Mouse (Mus musculus) midbrain, embryonic 10.5 days (tissue): ENCODE results near the gene Zmynd15. TPM values are rescaled to one million over a fixed set of nuclear protein-coding genes. Genes with fewer than 3 reads are reported as not detected.

Experiments
- DNase-seq: peaks from one replicate; pipeline ENCODE4 v3.0.0-alpha.2; 2017; ENCODE audit warnings: low spot score
- H3K27ac ChIP-seq: fragments of 300-500 bp; sonication (generic); replicated peaks from 2 replicates; pipeline ENCODE4 v1.5.1; 2016; ENCODE audit warnings: mild to moderate bottlenecking
- H3K27me3 ChIP-seq: fragments of 300-500 bp; sonication (generic); 2 replicates; pipeline ENCODE4 v1.6.1; 2016; ENCODE audit warnings: low read depth, mild to moderate bottlenecking; ENCODE audit not compliant: poor library complexity, severe bottlenecking
- H3K36me3 ChIP-seq: fragments of 300-500 bp; sonication (generic); 2 replicates; pipeline ENCODE4 v1.6.1; 2016; ENCODE audit warnings: mild to moderate bottlenecking, moderate library complexity
- H3K4me1 ChIP-seq: fragments of 300-500 bp; sonication (generic); 2 replicates; pipeline ENCODE4 v1.6.1; 2016
- H3K4me3 ChIP-seq: fragments of 300-500 bp; sonication (generic); 2 replicates; pipeline ENCODE4 v1.5.1; 2016; ENCODE audit warnings: mild to moderate bottlenecking, moderate library complexity
- H3K9me3 ChIP-seq: fragments of 300-500 bp; sonication (generic); replicated peaks from 2 replicates; pipeline ENCODE4 v1.6.1; 2016; ENCODE audit warnings: mild to moderate bottlenecking
- WGBS: fragments of 180-500 bp; shearing (Covaris S2); methylation state at CpG from one replicate; pipeline ENCODE4 v1.1.7; 2016; 5-methylcytosine and 5-hydroxymethylcytosine counted together
- microRNA-seq: library from miRNA; unstranded; fragments of <30 nt; microRNA quantifications from one replicate; pipeline ENCODE4, GENCODE M21; 2017
- polyA plus RNA-seq: library from polyadenylated mRNA; unstranded; fragments of >200 nt; fragmentation: Nextera tagmentation; extraction: Ambion mirVana; gene quantifications from 2 replicates; pipeline ENCODE4 v1.2.1, GENCODE M21; 2016

The Zmynd15 gene
- polyA plus RNA-seq, 1 experiment from 2014 or later = 0.14 TPM

- Histone ChIP-seq H3K27ac (no peak overlapping the region), H3K4me1 (peaks cover 19% of the 10 kb centered on the region), H3K27me3 (peaks cover 21% of the 10 kb centered on the region), H3K9me3 (no peaks in the 10 kb centered on the region), H3K36me3 (no peaks in the 10 kb centered on the region), H3K4me3 (no peak overlapping the region)
- WGBS = 58% methylated on average over 11 of the region's 11 CpGs
- no peak for DNase-seq
Observed at GRCm38 (mm10) chr11:70513520-70513919, 54.3 kb downstream of the Zmynd15 start.

GRCm38 (mm10) chr11:70514288-70514687, 55.1 kb downstream of the Zmynd15 start, which contains the start of gene Vmo1:
Gene Vmo1 (minus strand): TSS chr11:70514616.
- Histone ChIP-seq H3K27me3 (peaks cover 24% of the 10 kb centered on the region), H3K9me3 (no peaks in the 10 kb centered on the region), H3K4me3 (no peak within 1 kb of the TSS), H3K36me3 (no peaks in the 10 kb centered on the region), H3K4me1 (peaks cover 19% of the 10 kb centered on the region), H3K27ac (no peak within 1 kb of the TSS)
- WGBS = 93% methylated on average over 7 of the region's 7 CpGs
- DNase-seq = no peak

Small RNA genes lying within 50 kb of the gene (microRNA-seq; reads per million reads assigned to microRNA genes)
- not detected for gene Mir7115

Other genes with a start within 250 kb of the Zmynd15 start
- 1.2 and 1.3 TPM in 2 replicates for gene Slc16a11, start 246.7 kb upstream of the Zmynd15 start, polyA plus RNA-seq
- 16.0 and 18.9 TPM in 2 replicates for gene Slc16a13, start 238.4 kb upstream of the Zmynd15 start, polyA plus RNA-seq
- 4.8 and 5.0 TPM in 2 replicates for gene Bcl6b, start 229.6 kb upstream of the Zmynd15 start, polyA plus RNA-seq
- 241 and 244 TPM in 2 replicates for gene 0610010K14Rik, start 221.5 kb upstream of the Zmynd15 start, polyA plus RNA-seq
- 9.6 and 10.7 TPM in 2 replicates for gene Gm21988, start 219.6 kb upstream of the Zmynd15 start, polyA plus RNA-seq
- 104 and 128 TPM in 2 replicates for gene Rnasek, start 219.6 kb upstream of the Zmynd15 start, polyA plus RNA-seq
- gene Alox12, start 204.1 kb upstream of the Zmynd15 start, polyA plus RNA-seq = 2.5 TPM in 2 replicates
- gene Alox12e, start 136.8 kb upstream of the Zmynd15 start, polyA plus RNA-seq = not detected in 2 replicates
- 0.26 TPM in 1 of 2 replicates, not detected in the other for gene Alox15, start 107.4 kb upstream of the Zmynd15 start, polyA plus RNA-seq
- gene Pelp1, start 49.4 kb upstream of the Zmynd15 start, polyA plus RNA-seq = 52.2 and 53.2 TPM in 2 replicates
- gene Arrb2, start 26.8 kb upstream of the Zmynd15 start, polyA plus RNA-seq = 28.3 and 37.4 TPM in 2 replicates
- 39.7 and 44.6 TPM in 2 replicates for gene Med11, start 7.5 kb upstream of the Zmynd15 start, polyA plus RNA-seq
- 0.46 and 0.63 TPM in 2 replicates for gene Cxcl16, start 551 bp downstream of the Zmynd15 start, polyA plus RNA-seq
- gene Tm4sf5, start 45.8 kb downstream of the Zmynd15 start, polyA plus RNA-seq = 0.22 TPM in 1 of 2 replicates, not detected in the other
- gene Vmo1, start 55.2 kb downstream of the Zmynd15 start, polyA plus RNA-seq = not detected in 2 replicates
- 0.15 and 0.25 TPM in 2 replicates for gene Gltpd2, start 59.8 kb downstream of the Zmynd15 start, polyA plus RNA-seq
- gene Psmb6, start 65.9 kb downstream of the Zmynd15 start, polyA plus RNA-seq = 1,085 and 1,129 TPM in 2 replicates
- not detected in 2 replicates for gene Gm40193, start 73.5 kb downstream of the Zmynd15 start, polyA plus RNA-seq
- gene Pld2, start 80.6 kb downstream of the Zmynd15 start, polyA plus RNA-seq = 3.5 and 4.1 TPM in 2 replicates
- gene Mink1, start 103.4 kb downstream of the Zmynd15 start, polyA plus RNA-seq = 10.3 and 12.6 TPM in 2 replicates
- not detected in 2 replicates for gene 4930544D05Rik, start 156.4 kb downstream of the Zmynd15 start, polyA plus RNA-seq
- not detected in 2 replicates for gene Chrne, start 159.8 kb downstream of the Zmynd15 start, polyA plus RNA-seq
- gene Gp1ba, start 179.7 kb downstream of the Zmynd15 start, polyA plus RNA-seq = 0.44 and 0.48 TPM in 2 replicates
- gene Rnf167, start 187.8 kb downstream of the Zmynd15 start, polyA plus RNA-seq = 85.6 and 96.3 TPM in 2 replicates
- gene Slc25a11, start 188.0 kb downstream of the Zmynd15 start, polyA plus RNA-seq = 142 and 149 TPM in 2 replicates
- 1,553 and 1,733 TPM in 2 replicates for gene Pfn1, start 195.2 kb downstream of the Zmynd15 start, polyA plus RNA-seq
- 22.6 and 32.8 TPM in 2 replicates for gene Eno3, start 197.8 kb downstream of the Zmynd15 start, polyA plus RNA-seq
- 186 TPM in 2 replicates for gene Spag7, start 210.0 kb downstream of the Zmynd15 start, polyA plus RNA-seq
- gene Camta2, start 228.7 kb downstream of the Zmynd15 start, polyA plus RNA-seq = 9.8 and 12.4 TPM in 2 replicates
- 1.00 and 1.3 TPM in 2 replicates for gene Inca1, start 240.7 kb downstream of the Zmynd15 start, polyA plus RNA-seq
- gene Kif1c, start 241.1 kb downstream of the Zmynd15 start, polyA plus RNA-seq = 1.8 and 2.0 TPM in 2 replicates